Mouse (Mus musculus) bone marrow macrophage, adult 2 months (primary cell): ENCODE measurements around the gene Erich2. TPM values are rescaled to one million over a fixed set of nuclear protein-coding genes. Genes with fewer than 3 reads are reported as not detected.
"Not testable (repeated sequence)": the region's sequence is repeated elsewhere in the genome, so short reads cannot be mapped to it uniquely, and the experiment has no call there.

ENCODE experiments used
- H3K27ac ChIP-seq: 2 replicates; pipeline ENCODE4 v1.5.1; 2012; ENCODE audit warnings: low read depth, low read length; ENCODE audit not compliant: insufficient read depth
- H3K4me1 ChIP-seq: 2 replicates; pipeline ENCODE4 v1.6.1; 2012; ENCODE audit warnings: low read length; ENCODE audit not compliant: control insufficient read depth, insufficient read depth
- H3K4me3 ChIP-seq: 2 replicates; pipeline ENCODE4 v1.5.1; 2012; ENCODE audit warnings: mild to moderate bottlenecking, low read length, moderate library complexity; ENCODE audit not compliant: insufficient read depth
- CTCF ChIP-seq: IDR thresholded peaks from 2 replicates; pipeline ENCODE4 v1.5.1; 2012; ENCODE audit warnings: low read depth, mild to moderate bottlenecking, low read length, moderate library complexity
- POLR2A ChIP-seq: IDR thresholded peaks from 2 replicates; pipeline ENCODE4 v1.6.1; 2012; ENCODE audit warnings: mild to moderate bottlenecking, low read depth, low read length, borderline replicate concordance
- polyA plus RNA-seq: library from polyadenylated mRNA; stranded (reverse); fragments of >200 nt; gene quantifications from 2 replicates; pipeline ENCODE4 v1.2.4, GENCODE M21; 2012; ENCODE audit not compliant: missing spikeins, insufficient read depth, insufficient read length

Gene Erich2
- polyA plus RNA-seq, 1 experiment = not detected

DNA sequence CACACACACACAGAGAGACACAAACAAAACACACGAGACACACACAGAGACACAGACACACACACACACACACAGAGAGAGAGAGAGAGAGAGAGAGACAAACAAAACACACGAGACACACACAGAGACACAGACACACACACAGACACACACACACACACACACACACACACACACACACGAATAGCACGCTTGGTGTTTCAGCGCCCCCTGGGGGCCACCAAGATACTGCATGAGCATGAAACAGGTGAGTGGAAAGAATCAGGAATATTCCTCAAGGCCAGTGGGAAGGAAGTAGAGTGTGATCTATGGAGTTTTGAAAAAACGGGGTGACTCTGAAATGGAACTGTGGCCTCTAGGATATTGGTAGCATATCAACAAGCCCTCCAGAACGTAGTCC lies 29.7 kb downstream of the Erich2 start:
- H3K27ac ChIP-seq, H3K4me3 ChIP-seq, H3K4me1 ChIP-seq: not testable (repeated sequence)
- peak; percentile 24; the same call in 1 of the 2 replicates for TF ChIP-seq CTCF

DNA sequence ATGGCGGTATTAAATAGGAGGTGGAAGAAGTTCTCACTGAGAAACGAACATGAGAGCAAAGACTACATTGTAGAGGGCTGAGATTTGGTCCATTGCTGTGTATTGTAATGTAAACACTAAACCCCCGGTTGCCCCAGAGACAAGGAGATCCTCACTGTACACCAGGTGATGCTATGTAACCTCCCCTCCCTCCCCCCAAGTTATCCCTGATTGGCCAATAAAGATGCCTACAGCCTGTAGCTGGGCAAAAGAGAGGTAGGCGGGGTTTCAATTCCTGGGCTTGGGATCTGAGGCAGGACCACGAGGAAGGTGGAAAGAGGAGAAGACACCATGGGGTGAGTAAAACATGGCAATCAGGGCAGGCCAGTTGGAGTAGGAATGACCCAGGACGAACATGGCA lies 42.1 kb downstream of the Erich2 start:
- TF ChIP-seq POLR2A (no peak), CTCF (no peak)
- Histone ChIP-seq H3K4me1 (no peaks in the 10 kb centered on the region), H3K4me3 (no peak overlapping the region), H3K27ac (no peak overlapping the region)

DNA sequence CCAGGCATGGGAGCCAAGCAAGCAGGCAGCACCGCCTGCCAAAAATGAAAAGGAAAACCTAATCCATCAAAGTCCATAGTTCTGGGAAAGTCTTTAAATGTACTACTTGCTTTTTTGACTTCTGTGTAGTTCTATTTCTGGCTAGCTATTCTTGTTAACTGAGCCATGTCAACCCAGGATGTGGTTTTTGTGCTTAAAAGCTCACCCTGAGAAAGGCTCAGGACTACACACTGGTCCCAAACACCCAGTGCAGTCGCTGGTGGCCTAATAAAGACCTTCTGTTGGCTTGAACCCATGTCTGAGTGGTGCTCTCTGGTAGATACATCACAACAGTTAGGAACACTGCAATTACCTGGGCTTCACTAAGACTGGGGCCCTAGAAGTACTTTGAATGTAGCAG lies 42.8 kb downstream of the Erich2 start:
- Histone ChIP-seq H3K4me1 (no peaks in the 10 kb centered on the region), H3K4me3 (no peak overlapping the region), H3K27ac (no peak overlapping the region)
- TF ChIP-seq CTCF = no peak
- TF ChIP-seq POLR2A = no peak

DNA sequence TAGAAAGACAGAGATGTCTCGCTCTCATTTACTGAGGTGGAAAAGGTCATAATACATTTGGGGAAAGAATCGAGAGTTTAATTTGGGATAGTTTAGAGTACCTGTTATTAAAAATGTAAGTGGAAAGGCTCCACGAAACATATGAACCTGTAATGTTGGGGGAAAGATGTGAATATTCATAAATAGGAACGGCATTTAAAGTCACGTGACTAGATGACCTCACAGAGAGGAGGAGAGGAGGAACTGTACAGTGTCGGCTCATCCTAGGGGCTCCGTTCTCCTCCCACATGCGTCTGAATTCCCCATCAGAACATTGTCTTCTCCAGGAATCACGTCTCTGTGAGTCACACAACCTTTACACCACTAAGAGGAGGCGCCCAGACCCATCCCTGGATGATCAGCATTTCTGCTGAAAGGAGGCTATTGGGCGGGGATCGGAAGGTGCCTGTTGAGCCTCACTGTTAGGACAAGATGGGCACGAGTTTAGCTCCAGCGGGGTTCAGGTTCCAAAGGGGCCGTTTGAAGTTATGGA lies 43.5 kb downstream of the Erich2 start:
- Histone ChIP-seq H3K27ac (no peak overlapping the region), H3K4me3 (no peak overlapping the region), H3K4me1 (no peaks in the 10 kb centered on the region)
- no peak for TF ChIP-seq POLR2A
- TF ChIP-seq CTCF = no peak

DNA sequence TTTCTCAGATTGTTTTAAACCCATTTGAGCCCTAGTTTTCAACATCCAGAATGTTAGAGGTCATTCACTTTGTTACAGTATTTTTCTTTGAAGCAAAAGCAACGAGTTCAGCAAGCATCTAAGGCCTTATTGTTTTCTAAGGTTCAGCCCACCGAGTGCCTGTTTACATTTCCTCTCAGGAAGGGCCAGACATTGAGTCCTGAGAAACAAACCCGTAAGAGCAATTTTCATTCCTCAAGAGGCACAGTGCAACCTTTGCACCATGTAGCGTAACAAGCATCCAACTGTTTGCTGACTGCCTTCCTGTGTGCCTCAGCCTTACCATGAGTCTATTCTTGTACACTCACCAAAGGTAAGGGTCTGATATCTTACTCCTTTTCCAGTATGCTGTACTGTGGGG lies 44.2 kb downstream of the Erich2 start, which contains the start of gene Gad1:
TSS of gene Gad1 (plus strand) at position 301 of the 400 bp plus-strand sequence.
- Histone ChIP-seq H3K4me3 (no peak within 1 kb of the TSS), H3K27ac (no peak within 1 kb of the TSS), H3K4me1 (no peaks in the 10 kb centered on the region)
- TF ChIP-seq POLR2A = no peak
- TF ChIP-seq CTCF = no peak

DNA sequence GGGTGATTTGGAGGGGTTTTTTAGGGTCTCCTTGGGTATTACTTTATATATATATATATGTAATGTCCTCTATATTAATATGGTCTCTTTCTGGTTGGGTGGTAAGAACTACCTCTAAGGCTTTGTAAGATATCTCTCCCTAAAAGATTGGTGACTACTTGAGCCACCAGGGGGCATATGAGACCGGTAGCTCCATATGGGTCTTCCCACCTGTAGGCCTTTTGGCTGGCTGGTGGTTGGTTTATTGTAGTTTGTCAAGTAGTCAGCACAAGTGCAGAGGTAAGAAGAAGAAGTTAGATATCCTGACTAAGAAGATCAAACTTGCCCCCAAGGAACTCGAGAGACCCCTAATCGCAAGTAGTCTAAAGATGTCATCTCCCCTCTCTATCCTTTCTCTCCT lies 45.2 kb downstream of the Erich2 start:
- no peak overlapping the region for H3K4me3 ChIP-seq
- H3K27ac ChIP-seq = no peak overlapping the region
- TF ChIP-seq POLR2A (no peak), CTCF (no peak)
- H3K4me1 ChIP-seq = no peaks in the 10 kb centered on the region

DNA sequence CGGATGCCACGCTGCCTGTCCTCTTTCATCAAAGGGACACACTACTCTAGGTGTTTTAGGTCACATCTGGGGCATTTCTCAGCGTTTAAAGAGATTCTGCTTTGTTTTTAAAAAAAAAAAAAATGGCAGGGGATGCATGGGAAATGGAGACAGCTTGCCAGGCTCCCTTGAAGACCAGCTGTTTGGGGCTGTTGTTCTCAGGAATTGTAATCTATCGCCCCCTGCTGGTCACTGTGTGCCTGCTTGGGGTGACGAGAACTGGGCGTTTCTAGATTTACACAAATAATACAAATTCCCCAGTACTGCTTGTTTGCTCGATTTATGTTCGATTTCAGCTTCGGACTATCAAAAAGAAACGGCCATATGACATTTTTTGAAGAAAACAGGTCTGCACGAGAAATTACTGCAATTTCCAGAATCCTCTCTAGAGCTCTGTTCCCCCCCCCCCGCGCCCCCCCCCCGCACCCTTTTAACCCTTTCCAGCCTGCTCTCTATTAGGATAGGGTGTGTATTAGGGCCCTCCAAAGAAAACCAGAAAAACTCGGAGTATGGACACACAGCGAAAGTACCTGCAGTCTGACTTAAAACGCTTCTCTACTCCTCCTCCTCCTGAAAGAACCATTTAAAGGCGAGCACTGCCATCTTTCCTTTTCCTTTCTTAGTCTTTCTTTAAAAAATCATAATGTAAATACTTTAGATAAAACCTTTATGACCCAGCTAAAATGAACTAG lies 49.7 kb downstream of the Erich2 start:
- Histone ChIP-seq H3K27ac (no peak overlapping the region), H3K4me3 (no peak overlapping the region), H3K4me1 (no peaks in the 10 kb centered on the region)
- TF ChIP-seq POLR2A (no peak), CTCF (peak; percentile 87)

DNA sequence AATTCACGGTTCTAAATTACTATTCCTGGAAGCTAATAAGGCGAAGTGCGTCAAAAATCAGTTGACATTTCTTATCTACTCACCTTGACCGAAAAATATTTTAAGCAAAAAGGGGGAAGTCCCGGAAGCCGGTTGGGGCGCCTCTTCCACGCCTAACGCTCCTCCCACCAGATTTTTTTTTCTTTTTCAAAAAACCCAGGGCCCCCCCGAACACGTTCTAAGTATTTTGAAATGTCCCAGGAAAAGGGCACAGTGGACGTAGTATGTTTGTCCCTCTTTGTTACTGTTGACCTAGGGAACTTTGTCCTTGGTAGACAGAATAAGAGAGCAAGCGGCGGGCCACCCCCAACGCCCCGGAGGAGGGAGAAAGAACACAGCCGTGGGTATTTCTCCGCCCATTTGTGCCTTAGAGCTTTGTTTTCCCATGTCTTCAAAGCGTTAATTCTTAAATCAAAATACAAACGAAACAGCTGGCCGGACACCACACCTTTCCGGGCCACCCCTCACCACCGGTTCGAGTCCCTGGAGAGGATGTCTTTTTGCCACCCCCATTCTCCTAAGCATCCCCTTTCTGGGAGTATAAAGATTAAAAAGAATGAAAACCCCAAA lies 50.3 kb downstream of the Erich2 start:
- H3K27ac ChIP-seq = no peak overlapping the region
- TF ChIP-seq POLR2A = no peak
- no peak for TF ChIP-seq CTCF
- H3K4me1 ChIP-seq = no peaks in the 10 kb centered on the region
- no peak overlapping the region for H3K4me3 ChIP-seq

DNA sequence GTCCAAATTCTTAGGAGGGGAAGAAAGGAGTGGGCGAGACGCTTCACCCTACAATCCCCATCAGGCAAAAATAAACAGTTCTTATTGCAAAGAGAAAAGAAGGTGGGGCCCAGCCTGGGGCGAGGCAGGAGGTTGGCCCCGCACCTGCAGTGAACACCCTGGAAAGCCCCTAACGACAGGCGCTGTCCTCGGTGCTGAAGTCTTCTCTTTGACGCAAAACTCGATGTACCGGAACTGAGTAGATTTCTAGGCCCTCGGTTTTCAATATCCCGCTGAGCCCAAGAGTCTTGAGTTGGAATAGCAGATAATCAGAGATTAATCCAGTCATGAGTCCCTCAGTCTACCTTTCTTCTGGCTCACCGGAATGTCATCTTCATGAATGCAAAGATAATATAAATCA lies 50.9 kb downstream of the Erich2 start:
- no peak overlapping the region for H3K27ac ChIP-seq
- no peak overlapping the region for H3K4me3 ChIP-seq
- TF ChIP-seq POLR2A (no peak), CTCF (no peak)
- H3K4me1 ChIP-seq = no peaks in the 10 kb centered on the region

DNA sequence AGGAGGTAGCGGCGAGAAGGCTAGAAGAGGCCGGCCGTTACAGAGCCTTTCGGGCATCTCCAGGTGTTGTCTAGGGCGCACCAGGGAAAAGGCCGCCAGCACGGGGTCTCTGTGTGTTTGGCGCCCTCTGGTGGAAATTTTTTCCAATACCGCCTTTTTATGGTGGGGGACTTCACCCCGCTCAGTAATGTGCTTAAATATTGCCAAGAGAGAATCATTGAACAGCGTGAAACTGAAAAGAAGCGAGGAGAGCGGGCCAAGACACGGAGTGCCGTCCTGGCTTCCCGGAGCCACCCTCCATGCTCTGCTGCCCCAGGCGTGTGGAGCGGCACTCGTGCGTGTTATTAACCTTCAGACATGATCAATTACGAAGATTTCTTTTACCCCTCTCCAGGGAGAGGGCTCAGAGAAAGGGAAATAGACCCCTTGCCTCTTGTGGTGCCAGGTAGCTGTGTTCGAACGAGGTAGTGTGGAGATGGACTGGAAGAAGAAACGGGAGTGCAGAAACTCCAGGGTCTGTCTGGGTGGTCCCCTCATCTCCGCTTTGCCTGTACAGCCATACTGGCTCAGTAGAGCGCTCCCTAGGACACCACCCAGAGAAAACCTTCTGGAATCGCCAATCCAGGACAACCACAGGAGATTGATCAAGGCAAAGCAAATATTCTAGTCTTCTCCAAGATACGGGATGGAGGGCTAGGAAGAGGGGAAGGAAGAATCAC lies 52.6 kb downstream of the Erich2 start:
- TF ChIP-seq CTCF = peak; percentile 93
- no peak for TF ChIP-seq POLR2A
- no peak overlapping the region for H3K27ac ChIP-seq
- no peak overlapping the region for H3K4me3 ChIP-seq
- no peaks in the 10 kb centered on the region for H3K4me1 ChIP-seq
